Mouse (Mus musculus): ENCODE results near the gene H2afv.
"Not testable (repeated sequence)": the region's sequence is repeated elsewhere in the genome, so short reads cannot be mapped to it uniquely, and the experiment has no call there.

The H2afv gene

GRCm38 (mm10) chr11:6415551-6416404, 28.5 kb downstream of the H2afv start:
- in situ Hi-C loops (cut with MboI; ENCODE audit: low sequenced_read_pairs), result no loop called here

DNA sequence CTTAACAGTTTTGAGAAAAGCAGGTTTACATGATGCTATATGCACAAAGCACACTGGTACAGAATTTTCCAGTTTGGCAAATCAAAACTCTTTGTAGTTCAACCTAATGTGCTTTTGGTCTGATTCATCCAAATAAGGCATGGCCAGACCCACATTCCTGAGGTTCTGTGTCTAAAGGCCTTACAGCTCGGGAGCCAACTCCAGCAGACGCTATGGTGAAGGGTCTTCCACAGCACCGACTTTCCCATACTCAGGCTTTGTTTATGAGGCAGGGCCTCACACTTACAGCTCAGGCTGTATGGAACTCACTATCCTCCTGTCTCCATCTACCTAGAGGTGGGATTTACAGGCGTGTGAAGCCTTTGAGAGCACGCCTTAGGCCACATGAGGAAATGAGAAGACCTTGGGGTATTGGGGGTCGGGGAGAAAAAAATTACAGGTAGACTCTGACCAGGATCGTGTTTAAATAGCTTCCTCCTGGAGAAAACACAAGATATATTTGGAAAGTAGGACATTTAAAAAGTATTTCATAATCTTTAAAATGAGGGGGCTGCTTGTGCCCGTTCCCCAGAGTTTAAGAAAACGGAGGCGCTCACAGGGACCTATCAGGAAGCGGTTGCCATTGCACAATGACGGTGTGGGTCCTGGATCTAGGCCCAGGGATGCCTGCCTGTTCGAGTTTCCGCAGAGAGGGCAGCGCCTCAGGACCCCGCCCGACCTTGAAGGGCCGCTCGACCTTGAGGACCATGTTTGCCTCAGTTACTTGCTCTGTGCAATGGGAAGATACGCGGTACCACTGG, 29.3 kb downstream of the H2afv start, which contains the start of gene Ppia:
TSS of gene Ppia (plus strand) at position 693 of the 800 bp plus-strand sequence.
- in situ Hi-C loops (cut with MboI; ENCODE audit: low sequenced_read_pairs), result no loop called here

DNA sequence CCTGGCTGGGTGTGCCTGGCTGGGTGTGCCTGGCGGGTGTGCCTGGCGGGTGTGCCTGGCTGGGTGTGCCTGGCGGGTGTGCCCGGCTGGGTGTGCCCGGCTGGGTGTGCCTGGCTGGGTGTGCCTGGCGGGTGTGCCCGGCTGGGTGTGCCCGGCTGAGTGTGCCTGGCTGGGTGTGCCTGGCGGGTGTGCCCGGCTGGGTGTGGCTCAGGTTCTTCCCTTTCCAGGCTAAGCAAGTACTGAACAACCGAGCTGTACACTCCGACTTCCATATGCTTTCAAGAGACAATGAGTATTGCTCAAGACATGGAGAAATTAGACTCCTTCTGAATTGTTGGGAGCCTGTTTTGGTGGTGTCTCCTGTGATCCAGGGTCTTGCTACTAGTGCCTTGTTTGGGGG, 31.0 kb downstream of the H2afv start:
- in situ Hi-C loops (cut with MboI; ENCODE audit: low sequenced_read_pairs), result no loop called here

GRCm38 (mm10) chr11:6411684-6412083, 32.6 kb downstream of the H2afv start:
- in situ Hi-C loops (cut with MboI; ENCODE audit: low sequenced_read_pairs), result no loop called here

DNA sequence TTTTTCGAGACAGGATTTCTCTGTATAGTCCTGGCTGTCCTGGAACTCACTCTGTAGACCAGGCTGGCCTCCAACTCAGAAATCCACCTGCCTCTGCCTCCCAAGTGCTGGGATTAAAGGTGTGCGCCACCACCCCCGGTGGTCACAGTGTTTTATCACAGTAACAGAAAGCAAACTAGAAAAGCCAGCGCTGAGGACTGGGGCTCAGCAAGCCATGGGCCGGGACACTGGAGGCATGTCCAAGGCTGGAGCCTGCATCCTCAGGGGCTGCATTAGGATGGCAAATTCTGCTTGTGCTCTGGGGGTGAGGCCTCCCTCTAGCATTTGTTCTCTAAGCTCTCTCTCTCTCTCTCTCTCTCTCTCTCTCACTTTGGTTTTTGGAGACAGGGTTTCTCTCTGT, 33.5 kb downstream of the H2afv start:
- in situ Hi-C loops (cut with MboI; ENCODE audit: low sequenced_read_pairs), result not testable (repeated sequence)

DNA sequence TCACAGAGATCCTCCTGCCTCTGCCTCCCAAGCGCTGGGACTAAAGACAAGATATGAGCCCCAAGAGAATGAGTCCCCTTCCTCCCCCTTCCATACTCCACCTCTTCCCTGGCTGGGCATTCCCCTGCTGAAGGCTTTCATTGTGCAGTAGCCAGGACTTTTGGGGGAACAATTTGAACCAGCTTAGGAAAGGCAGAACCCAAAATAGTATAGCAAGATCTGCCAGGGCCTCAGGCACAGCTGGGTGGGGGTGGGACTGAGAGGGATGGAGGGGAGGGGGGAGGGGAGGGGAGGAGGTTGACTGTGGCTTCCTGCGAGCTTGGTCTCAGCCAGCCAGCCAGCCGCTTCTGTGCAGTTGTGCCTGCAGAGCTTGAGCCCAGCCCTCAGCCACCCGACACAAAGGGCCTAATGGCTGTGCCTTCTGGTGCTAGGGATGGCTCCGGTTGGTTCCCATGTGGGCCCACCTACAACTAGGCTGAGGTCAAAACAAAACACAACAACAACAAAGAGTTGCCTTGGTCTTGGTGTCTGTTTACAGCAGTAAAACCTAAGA, 34.1 kb downstream of the H2afv start:
- in situ Hi-C loops (cut with MboI; ENCODE audit: low sequenced_read_pairs), result no loop called here

DNA sequence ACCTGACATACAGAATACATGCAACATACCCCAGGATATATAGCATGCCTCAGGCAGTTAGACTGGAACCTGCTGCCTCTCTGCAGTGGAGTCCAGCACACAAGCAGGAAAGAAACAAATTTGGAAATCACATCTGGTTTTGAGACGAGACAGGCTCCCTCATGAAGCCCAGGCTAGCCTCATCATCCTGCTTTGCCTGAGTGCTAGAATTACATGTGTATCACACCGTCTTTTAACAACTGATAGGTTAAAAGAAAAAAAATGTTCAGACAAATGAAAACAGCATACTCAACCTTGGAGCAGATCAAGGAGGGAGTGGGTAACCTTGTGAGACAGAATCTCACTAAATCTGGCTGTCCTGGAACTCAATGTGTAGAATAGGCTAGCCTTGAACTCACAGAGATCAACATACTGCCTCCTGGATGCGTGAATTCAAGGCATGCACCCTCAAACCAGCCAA, 37.1 kb downstream of the H2afv start:
- in situ Hi-C loops (cut with MboI; ENCODE audit: low sequenced_read_pairs), result no loop called here

DNA sequence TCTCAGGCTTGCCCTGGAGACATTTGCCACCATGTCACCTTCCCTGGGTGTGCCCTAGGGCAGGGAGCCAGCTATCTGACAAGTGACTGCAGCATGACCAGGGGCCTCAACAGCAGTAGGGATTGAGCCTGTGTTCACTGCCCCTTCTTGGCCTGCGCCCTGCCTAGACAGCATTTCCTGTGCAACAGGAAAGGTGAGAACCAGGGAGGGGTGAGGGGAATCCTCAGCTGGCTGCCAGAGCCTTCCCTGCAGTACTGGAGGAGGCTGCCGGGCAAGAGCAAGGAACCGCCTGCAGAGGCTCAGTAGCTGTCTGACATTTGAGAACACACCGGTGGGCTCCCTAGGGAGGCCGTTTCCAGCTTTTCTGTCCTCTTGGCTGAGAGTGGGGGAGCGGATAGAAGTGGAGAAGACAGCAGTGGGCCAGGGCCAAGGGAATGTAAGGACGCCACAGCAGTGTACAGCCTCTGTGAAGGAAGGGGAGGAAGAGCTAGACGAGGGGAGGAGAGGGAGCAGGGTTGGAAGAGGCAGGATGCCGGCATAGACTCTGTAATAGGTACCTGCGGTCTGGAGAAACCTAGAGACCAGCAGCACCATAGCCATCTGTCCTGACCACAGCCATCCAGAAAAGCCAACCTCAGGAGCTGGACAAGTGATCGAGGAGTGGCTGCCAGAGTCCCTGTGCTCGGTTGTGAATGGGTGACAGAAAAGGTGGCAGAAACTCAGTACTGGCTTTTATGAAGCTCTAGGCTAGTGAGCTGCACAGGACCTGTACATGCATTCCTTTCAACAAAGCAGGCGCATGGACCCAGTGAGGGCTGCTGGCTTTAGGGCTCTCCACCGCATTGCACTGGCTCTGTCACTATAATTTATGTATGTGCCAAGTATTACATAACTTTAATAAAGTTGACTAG, 37.7 kb downstream of the H2afv start:
- in situ Hi-C loops (cut with MboI; ENCODE audit: low sequenced_read_pairs), result no loop called here

- in situ Hi-C loops (cut with MboI; ENCODE audit: low sequenced_read_pairs), result no loop called here
Observed at GRCm38 (mm10) chr11:6405591-6406081, 38.6 kb downstream of the H2afv start.

DNA sequence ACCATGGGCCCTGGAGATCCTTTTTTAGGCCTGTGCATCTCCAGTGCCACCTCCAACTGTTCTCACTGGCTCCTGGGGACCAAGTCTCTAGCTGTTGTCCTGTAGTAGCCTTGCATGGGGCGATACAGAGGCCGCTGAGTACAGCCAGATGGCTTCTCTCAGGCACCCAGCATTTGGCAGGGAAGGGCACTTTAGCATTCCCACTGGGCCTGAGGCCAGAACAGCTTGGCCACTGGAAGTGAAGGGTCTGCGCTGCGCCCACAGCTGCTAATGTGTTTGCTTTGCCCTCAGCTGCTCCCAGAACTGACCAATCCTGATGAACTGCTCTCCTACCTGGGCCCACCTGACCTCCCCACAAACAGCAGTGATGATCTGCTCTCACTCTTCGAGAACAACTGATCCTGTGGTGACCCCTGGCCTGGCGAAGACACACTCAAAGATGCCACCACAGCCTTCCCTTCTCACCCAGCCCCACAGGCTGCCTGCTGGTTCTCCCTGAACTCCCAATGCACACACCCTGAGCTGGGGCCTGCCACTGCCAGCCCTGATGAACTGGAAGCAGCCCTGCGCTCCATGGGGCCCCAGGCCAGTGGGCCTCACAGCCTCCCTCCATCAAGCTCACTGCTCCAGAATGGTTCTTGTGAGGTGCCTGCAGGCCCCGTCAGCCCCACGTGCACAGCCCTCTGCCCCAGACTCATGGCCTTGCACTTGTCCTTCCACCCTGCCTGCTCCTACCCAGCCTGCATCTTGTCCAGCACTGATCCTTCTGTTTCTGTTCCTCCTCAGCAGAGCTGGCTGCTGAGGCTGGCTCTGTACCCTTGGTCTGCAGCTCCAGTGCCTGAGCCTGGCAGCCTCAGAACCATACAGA, 39.3 kb downstream of the H2afv start:
- in situ Hi-C loops (cut with MboI; ENCODE audit: low sequenced_read_pairs), result no loop called here

- in situ Hi-C loops (cut with MboI; ENCODE audit: low sequenced_read_pairs), result no loop called here
Observed at GRCm38 (mm10) chr11:6403830-6404405, 40.3 kb downstream of the H2afv start.

DNA sequence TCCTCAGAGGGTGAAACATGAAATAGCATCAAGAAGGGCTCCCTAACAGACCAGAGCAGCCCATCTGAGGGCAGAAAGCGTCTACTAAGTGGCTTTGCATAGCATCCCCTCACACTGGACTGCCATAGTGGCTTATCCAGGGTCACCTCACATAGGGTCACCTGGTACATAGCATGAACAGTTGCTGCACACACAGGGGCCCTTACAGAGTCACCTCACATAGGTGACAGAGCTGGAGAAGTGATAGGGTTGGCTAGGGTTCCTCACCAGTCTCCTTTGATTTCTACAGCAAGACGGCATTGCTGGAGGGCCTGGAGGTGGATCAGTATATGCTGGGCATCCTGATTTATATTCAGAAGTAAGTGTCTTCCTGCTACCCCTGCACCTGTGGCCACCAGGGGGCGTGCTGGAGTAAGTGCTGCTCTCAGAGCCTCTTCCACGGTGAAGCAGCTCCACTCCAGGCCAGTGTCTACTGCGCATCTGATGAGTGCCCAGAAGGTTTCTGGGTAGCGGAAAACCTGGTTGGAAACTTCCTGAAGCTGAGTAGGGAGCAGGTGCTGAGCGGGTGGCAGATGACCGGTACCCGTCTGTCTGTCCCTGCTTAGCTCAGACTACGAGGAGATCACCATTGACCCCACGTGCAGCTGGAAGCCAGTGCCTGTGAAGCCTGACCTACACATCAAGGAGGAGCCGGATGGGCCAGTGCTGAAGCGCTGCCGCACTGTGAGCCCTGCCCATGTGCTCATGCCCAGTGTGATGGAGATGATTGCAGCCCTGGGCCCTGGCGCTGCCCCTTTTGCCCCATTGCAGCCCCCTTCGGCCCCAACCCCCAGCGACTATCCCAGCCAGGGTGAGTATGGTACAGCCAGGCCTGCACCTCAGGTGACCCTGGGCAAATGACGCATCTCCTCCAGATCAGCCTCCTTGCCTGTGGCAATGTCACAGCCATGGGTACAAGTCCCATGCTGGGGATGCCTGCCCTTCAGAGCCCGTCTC, 41.4 kb downstream of the H2afv start:
- in situ Hi-C loops (cut with MboI; ENCODE audit: low sequenced_read_pairs), result no loop called here

DNA sequence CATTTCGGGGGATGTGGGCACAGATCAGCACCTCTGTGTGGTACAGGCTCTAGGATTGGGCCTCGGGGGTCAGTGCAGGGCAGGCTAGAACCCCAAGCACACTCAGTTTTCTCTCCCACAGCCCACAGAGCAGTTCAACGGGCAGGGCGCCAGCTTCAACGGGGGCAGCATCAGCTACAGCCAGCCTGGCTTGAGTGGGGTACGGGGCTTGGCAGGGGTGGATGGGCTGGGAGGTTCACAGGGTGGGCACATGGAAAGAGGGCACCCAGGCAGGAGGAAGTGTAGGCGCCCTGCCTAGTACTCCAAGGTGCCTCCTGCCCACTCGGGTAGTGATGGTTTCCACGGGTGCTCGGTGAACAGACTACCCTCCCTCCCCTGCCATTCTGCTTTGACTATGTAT, 46.1 kb downstream of the H2afv start:
- in situ Hi-C loops (cut with MboI; ENCODE audit: low sequenced_read_pairs), result no loop called here

- in situ Hi-C loops (cut with MboI; ENCODE audit: low sequenced_read_pairs), result no loop called here
Observed at GRCm38 (mm10) chr11:6395565-6395964, 48.7 kb downstream of the H2afv start.

- in situ Hi-C loops (cut with MboI; ENCODE audit: low sequenced_read_pairs), result no loop called here
Observed at GRCm38 (mm10) chr11:6393866-6394265, 50.4 kb downstream of the H2afv start.

DNA sequence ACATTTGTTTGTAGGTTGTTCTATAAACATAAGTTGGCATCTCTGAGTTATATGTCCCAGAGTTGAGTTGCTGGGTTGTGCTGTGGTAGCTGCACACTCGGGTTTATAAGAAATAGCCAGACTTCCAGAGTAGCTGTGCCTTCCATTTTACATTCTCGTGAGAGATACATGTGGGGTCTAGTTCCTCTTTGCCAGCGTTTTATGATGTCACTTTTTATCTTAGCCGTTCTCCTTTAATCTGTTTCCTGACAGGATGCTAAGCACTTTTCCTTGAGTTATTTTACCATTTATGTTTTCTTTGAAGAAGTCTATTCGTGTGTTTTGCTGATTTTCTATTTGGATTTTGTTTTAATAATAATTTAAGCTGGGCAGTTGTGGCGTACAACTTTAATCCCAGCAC, 51.4 kb downstream of the H2afv start:
- in situ Hi-C loops (cut with MboI; ENCODE audit: low sequenced_read_pairs), result no loop called here

DNA sequence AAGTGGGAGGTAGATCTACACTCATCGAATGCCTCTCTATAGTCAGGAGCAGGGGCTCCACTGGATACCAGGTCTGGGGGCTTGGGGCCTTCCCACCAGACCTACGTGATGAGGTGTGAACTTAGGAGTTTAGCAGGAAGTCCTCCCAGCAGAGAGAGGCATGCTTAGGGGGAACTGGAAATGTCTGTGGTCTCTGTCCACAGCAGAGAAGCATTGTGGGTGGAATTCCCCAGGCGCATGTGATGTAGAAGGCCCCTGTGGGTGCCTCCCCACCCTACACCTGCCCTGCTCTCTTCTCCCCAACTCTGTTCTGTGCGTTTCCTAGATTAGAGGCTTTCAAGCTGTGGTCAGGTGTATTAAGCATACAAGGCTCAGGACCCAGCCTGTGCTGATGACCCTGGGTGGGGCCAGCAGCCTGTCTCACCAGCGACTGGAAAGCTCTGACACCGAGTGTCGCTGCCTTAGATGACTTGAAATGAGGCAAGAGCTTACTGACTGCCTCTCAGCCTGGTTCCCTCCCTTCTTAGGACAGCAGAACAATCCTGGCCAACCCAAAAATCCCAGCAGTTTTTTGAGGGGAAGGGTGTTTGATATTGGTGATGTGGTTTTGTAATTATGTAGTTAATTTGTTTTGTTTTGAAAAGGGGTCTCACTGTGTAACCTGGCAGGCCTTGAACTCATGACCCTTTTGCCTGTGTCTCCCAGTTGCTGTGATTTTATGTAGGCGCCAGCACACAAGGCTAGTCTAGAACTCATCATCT, 52.5 kb downstream of the H2afv start:
- in situ Hi-C loops (cut with MboI; ENCODE audit: low sequenced_read_pairs), result no loop called here
